Mouse (Mus musculus) frontal cortex, postnatal 14 days (tissue): ENCODE data around the gene Tecpr1.

Experiments used
- DNase-seq, 2 experiments: peaks; one replicate each; pipeline ENCODE4 v3.0.0; 2022; ENCODE audit warnings: low spot score in 2 of 2

Gene Tecpr1

GRCm38 (mm10) chr5:144214453-144214852 lies 9.0 kb downstream of the Tecpr1 start:
- DNase-seq = no peak

GRCm38 (mm10) chr5:144207478-144207877 lies 15.9 kb downstream of the Tecpr1 start:
- DNase-seq = no peak

- DNase-seq = no peak
These were observed 17.3 kb downstream of the Tecpr1 start for GRCm38 (mm10) chr5:144206069-144206468.

- DNase-seq = no peak
These were observed 18.5 kb downstream of the Tecpr1 start for GRCm38 (mm10) chr5:144204911-144205310.

GRCm38 (mm10) chr5:144204303-144204702 lies 19.1 kb downstream of the Tecpr1 start:
- no peak for DNase-seq

- no peak for DNase-seq
These were observed 19.9 kb downstream of the Tecpr1 start for GRCm38 (mm10) chr5:144203398-144203959.

- no peak for DNase-seq
These were observed 21.0 kb downstream of the Tecpr1 start for GRCm38 (mm10) chr5:144202430-144202829.

GRCm38 (mm10) chr5:144200616-144201015 lies 22.8 kb downstream of the Tecpr1 start:
- no peak for DNase-seq

- DNase-seq = no peak
These were observed 27.8 kb downstream of the Tecpr1 start for GRCm38 (mm10) chr5:144195567-144195966.

GRCm38 (mm10) chr5:144194416-144194815 lies 29.0 kb downstream of the Tecpr1 start:
- DNase-seq = no peak

GRCm38 (mm10) chr5:144192673-144193072 lies 30.7 kb downstream of the Tecpr1 start:
- DNase-seq = no peak

- DNase-seq = no peak
These were observed 32.4 kb downstream of the Tecpr1 start for GRCm38 (mm10) chr5:144191026-144191425.

- no peak for DNase-seq
These were observed 33.3 kb downstream of the Tecpr1 start, which contains the start of gene Bhlha15 for GRCm38 (mm10) chr5:144189950-144190583. Gene Bhlha15 (plus strand): TSS chr5:144190286.

GRCm38 (mm10) chr5:144189327-144189726 lies 34.1 kb downstream of the Tecpr1 start:
- no peak for DNase-seq

GRCm38 (mm10) chr5:144188422-144188821 lies 35.0 kb downstream of the Tecpr1 start:
- DNase-seq = no peak

- no peak for DNase-seq
These were observed 38.9 kb downstream of the Tecpr1 start for GRCm38 (mm10) chr5:144184350-144185045.

- DNase-seq = no peak
These were observed 39.6 kb downstream of the Tecpr1 start for GRCm38 (mm10) chr5:144183647-144184335.

GRCm38 (mm10) chr5:144183248-144183559 lies 40.2 kb downstream of the Tecpr1 start:
- DNase-seq = no peak

GRCm38 (mm10) chr5:144182542-144183247 lies 40.7 kb downstream of the Tecpr1 start:
- DNase-seq = no peak

- DNase-seq = no peak
These were observed 42.2 kb downstream of the Tecpr1 start for GRCm38 (mm10) chr5:144181249-144181648.

GRCm38 (mm10) chr5:144178216-144178615 lies 45.2 kb downstream of the Tecpr1 start:
- DNase-seq = no peak

GRCm38 (mm10) chr5:144173648-144174047 lies 49.8 kb downstream of the Tecpr1 start:
- DNase-seq = no peak
